Mouse (Mus musculus) cerebellum, adult 2 months (tissue): ENCODE results near the gene Hist2h2ab. TPM values are rescaled to one million over a fixed set of nuclear protein-coding genes. Genes with fewer than 3 reads are reported as not detected.
"Not testable (repeated sequence)": the region's sequence is repeated elsewhere in the genome, so short reads cannot be mapped to it uniquely, and the experiment has no call there.

Source experiments
- DNase-seq, 2 experiments: peaks; one replicate each; pipeline ENCODE4 v3.0.0; 2021
- H3K27ac ChIP-seq: fragments of 200-500 bp; 2 replicates; pipeline ENCODE4 v1.5.1; 2012; ENCODE audit warnings: low read length, control low read depth, inconsistent platforms; ENCODE audit not compliant: insufficient read depth
- H3K27me3 ChIP-seq: fragments of 200-500 bp; 2 replicates; pipeline ENCODE4 v1.6.1; 2012; ENCODE audit warnings: inconsistent platforms, mild to moderate bottlenecking, low read length, moderate library complexity; ENCODE audit not compliant: control insufficient read depth, insufficient read depth
- H3K4me1 ChIP-seq: fragments of 200-500 bp; 2 replicates; pipeline ENCODE4 v1.6.1; 2011; ENCODE audit warnings: low read length; ENCODE audit not compliant: control insufficient read depth, insufficient read depth
- H3K4me3 ChIP-seq: fragments of 200-500 bp; replicated peaks from 2 replicates; pipeline ENCODE3; 2011; ENCODE audit warnings: mild to moderate bottlenecking, low read depth, low read length, control low read depth; ENCODE audit not compliant: insufficient read depth
- CTCF ChIP-seq: fragments of 200-500 bp; IDR thresholded peaks from 2 replicates; pipeline ENCODE4 v1.5.1; 2011; ENCODE audit warnings: low read depth, mild to moderate bottlenecking, control low read depth, low read length, moderate library complexity, borderline replicate concordance; ENCODE audit not compliant: insufficient read depth
- POLR2A ChIP-seq: fragments of 200-500 bp; IDR thresholded peaks from 2 replicates; pipeline ENCODE4 v1.6.1; 2011; ENCODE audit warnings: low read length, control low read depth, borderline replicate concordance; ENCODE audit not compliant: insufficient read depth
- WGBS: fragments of 180-500 bp; shearing (Covaris S2); methylation state at CpG from one replicate; pipeline ENCODE4 v1.1.7; 2018; 5-methylcytosine and 5-hydroxymethylcytosine counted together
- polyA plus RNA-seq: library from polyadenylated mRNA; depleted of rRNA; stranded (reverse); fragments of >200 nt; gene quantifications from 2 replicates; pipeline ENCODE4 v1.2.3, GENCODE M21; 2012

Gene Hist2h2ab
- polyA plus RNA-seq, 1 experiment = 2.0 TPM

DNA sequence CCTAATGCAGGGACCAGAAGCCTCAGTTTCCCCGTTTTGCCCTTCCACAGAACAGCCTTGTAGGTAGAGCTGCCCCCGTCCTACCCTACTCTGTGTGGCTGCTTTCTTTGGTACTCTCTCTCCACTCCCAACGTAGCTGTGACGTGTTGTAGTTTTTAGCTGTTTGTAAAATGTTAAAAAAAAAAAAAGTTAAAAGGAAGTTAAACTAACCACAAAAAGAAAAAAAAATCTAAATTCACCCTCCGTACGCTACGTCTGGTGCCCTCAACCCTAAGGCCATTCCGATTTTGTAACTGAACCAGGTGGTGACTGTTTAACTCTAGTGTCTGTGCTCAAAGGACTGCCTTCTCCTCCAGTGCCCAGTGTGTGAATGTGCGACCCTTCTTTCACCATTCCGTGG, 24.7 kb upstream of the Hist2h2ab start:
- Histone ChIP-seq H3K4me3 (no peak overlapping the region), H3K27me3 (no peaks in the 10 kb centered on the region), H3K27ac (no peak overlapping the region), H3K4me1 (no peaks in the 10 kb centered on the region; the same call in 1 of the 2 replicates)
- TF ChIP-seq CTCF = no peak
- DNase-seq = no peak
- 86% methylated on average over 10 of the region's 10 CpGs for WGBS

DNA sequence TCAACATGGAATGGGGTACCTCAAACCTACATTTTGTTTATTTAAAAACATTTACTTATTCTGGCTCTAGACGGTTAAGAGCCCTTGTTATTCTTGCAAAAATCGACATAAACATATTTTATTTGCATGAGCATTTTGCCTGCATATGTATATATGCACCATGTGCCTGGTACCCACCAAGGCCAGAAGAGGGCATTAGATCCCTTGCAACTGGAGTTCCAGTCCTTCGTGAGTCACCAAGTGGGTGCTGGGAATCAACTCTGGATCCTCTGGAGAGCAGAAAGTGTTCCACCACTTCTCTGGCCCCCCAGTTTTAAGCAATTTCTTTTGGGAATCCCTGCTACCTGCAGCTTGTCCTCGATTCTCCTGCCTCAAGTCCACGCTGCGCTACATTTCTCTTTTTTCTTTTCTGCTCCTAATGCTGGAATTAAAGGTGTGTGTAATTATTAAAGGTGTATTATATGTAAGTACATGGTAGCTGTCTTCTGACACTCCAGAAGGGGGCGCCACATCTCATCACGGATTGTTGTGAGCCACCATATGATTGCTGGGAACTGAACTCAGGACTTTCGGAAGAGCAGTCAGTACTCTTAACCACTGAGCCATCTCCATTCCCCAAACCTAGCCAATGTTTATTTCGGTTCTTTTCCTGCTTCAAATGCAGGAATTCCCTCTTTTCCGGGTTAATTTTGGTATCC, 23.9 kb upstream of the Hist2h2ab start:
- 91% methylated on average over 11 of the region's 11 CpGs for WGBS
- Histone ChIP-seq H3K27ac (no peak overlapping the region), H3K27me3 (no peaks in the 10 kb centered on the region), H3K4me3 (no peak overlapping the region), H3K4me1 (no peaks in the 10 kb centered on the region; the same call in 1 of the 2 replicates)
- TF ChIP-seq POLR2A = peak; percentile 18; the same call in 1 of the 2 replicates
- peak; percentile 26; the same call in 1 of the 2 replicates for TF ChIP-seq CTCF
- DNase-seq = no peak

DNA sequence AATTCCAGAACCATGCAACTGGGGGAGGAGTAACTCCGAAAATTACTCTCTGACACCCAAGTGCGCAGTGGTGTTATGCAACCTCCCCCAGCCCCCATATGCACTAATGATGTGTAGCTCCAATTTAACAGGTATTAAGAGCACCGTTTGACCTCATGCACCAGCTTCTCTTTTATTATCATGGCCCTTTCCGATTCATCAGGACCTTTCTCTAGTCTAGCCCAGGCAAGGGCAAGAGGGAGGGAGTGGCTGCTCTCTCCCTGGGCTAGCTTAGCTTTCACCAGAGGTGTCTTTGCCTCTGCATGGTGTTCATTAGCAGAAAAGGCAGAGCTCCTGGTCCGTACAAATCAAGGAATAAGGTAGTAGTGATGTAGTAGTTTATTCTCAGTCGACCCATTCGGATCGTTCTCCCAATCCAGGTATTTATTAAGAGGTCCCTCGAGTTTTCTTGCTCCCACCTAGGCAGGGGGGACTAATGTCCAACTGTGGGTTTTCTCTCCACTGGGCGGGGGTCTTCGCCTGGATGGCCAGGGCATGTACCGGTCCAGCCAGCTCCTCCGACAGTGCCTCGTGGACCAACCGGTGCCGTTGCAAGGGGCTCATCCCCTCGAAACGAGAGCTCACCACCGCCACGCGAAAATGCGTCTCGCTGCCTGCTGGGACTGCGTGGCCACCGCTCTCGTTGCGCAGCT, 23.1 kb upstream of the Hist2h2ab start:
- Histone ChIP-seq H3K27me3 (no peaks in the 10 kb centered on the region), H3K4me1 (no peaks in the 10 kb centered on the region; the same call in 1 of the 2 replicates), H3K4me3 (peak overlapping the region; percentile 65), H3K27ac (peak overlapping the region; percentile 56)
- TF ChIP-seq POLR2A (no peak), CTCF (no peak)
- 15% methylated on average over 27 of the region's 27 CpGs for WGBS
- DNase-seq = no peak

DNA sequence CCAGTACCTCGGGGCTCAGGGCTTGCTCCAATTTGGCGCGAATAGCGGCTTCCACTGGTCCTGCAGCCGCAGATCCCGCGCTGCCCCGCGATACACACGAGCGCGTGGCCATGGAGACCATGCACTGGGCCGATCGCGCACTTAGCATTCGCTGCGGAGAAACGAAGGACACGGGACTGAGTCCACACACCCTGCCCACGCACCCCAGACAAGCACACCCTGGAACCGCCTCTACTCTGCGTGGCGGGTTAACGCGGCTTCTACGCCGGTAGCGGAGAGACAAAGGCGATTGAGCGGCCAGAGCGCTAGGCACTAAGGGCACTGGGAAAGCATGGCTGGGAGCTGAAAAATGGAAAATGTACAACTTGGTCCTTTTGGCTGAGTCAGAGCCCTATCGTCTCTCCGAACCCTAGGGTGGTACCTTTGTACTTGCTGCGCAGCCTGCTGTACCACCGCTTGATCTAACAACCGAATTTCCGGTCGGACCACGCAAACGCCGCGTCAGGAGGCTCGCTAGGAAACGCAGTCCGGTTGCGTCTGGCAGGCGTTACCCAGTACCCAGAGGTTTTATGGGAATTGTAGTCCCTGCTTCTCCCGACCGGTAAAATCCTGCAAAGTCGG, 22.4 kb upstream of the Hist2h2ab start:
- under 1% methylated on average over 50 of the region's 50 CpGs for WGBS

DNA sequence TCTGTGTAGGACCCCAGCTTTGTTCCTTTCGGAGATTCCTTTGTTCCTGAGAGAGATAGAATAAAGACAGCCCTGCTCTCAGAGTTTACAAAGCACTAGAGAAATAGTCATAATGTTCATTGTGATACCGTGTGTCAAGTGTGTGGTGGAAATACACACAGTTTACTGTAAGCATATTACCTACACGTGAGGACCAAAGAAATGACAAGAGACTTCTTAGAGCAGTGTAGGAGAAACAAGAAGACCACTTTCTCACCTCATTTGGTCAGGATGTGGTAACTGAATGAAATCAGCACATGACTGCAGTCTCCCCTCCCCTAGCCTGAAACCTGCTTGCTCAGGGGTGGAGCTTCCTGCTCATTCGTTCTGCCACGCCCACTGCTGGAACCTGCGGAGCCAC, 21.5 kb upstream of the Hist2h2ab start:
- H3K27ac ChIP-seq = no peak overlapping the region

More for the DNA sequence above, 22.4 kb upstream of the Hist2h2ab start:
- no peaks in the 10 kb centered on the region; the same call in 1 of the 2 replicates for H3K4me1 ChIP-seq
- no peaks in the 10 kb centered on the region for H3K27me3 ChIP-seq
- H3K27ac ChIP-seq = peak overlapping the region; percentile 56
- peak; percentile 93 to 95 for DNase-seq
- TF ChIP-seq POLR2A (peak; percentile 98), CTCF (no peak)
- H3K4me3 ChIP-seq = peak overlapping the region; percentile 65

DNA sequence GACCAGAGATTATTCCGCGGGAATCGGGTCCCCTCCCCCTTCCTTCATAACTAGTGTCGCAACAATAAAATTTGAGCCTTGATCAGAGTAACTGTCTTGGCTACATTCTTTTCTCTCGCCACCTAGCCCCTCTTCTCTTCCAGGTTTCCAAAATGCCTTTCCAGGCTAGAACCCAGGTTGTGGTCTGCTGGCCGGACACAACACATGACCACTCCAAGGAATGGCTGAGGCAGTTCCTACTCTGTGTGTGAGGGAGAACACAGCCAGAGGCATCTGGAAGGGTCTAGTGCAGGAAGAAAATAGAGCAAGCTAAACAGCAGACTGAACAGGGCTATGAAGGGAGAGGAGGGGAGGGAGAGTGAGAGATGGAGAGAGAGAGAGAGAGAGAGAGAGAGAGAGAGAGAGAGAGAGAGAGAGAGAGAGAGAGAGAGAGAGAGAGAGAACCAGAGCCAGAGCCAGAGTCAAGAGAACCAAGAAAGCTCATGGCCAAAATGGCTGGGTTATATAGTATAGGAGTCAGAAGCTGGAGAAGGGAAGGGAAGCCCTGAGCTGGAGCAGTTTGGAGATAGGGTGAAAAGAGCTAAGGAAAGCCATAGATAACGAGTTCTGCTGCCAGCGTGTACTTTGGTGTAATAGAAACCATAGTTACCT, 20.9 kb upstream of the Hist2h2ab start:
- not testable (repeated sequence) for H3K27me3 ChIP-seq, DNase-seq, H3K4me1 ChIP-seq, H3K4me3 ChIP-seq, H3K27ac ChIP-seq
- 34% methylated on average over 8 of the region's 8 CpGs for WGBS

More for the DNA sequence above, 21.5 kb upstream of the Hist2h2ab start:
- no peaks in the 10 kb centered on the region for H3K27me3 ChIP-seq
- no peaks in the 10 kb centered on the region; the same call in 1 of the 2 replicates for H3K4me1 ChIP-seq
- no peak for DNase-seq
- TF ChIP-seq CTCF (no peak), POLR2A (no peak)
- WGBS = 9% methylated on average over 6 of the region's 6 CpGs
- H3K4me3 ChIP-seq = no peak overlapping the region

DNA sequence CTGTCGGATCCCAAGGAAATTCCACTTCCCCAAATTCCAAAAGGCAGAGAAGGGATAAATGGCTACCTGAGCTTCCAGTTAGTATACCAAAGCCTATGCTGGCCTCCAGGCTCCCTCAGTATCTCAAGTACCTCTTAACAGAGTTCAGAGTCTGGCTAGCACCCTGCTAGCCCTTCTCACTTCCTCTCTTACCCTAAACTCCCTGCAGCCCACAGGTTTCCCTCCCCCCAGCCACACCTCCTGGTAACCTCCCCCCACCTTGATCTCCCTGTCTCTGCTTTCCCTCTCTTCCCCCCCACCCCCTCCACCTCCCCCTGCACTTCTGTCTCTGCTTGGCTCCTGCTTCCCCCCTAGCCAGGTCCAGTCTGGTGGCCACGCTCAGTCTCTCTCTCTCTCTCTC, 19.9 kb upstream of the Hist2h2ab start:
- TF ChIP-seq CTCF = no peak
- TF ChIP-seq POLR2A = no peak
- Histone ChIP-seq H3K27me3 (no peaks in the 10 kb centered on the region), H3K4me3 (no peak overlapping the region), H3K4me1 (no peaks in the 10 kb centered on the region; the same call in 1 of the 2 replicates), H3K27ac (no peak overlapping the region)
- no peak for DNase-seq
- WGBS = 48% methylated on average over 2 of the region's 2 CpGs
